ENCODE assay signal across 8 mouse cellular contexts in genomic region chr3:129969432-129970395, GRCm38 (mm10). TPM values are rescaled to one million over a fixed set of nuclear protein-coding genes. Genes with fewer than 3 reads are reported as not detected.
DNase-seq lines count a peak whose midpoint lies in the region; ATAC-seq and TF ChIP-seq lines count a peak whose summit lies in the region.

Gene Mcub, minus strand, starts transcription at chr3:129970206.

- H3K36me3 ChIP-seq in testis, adult 2 months (ENCODE audit: control insufficient read depth, insufficient read depth, low read length), result no peaks in the 10 kb centered on the region
- no peaks in the 10 kb centered on the region for H3K36me3 ChIP-seq in embryonic facial prominence, embryonic 13.5 days
- H3K36me3 ChIP-seq in heart, embryonic 15.5 days, result no peaks in the 10 kb centered on the region

- H3K27me3 ChIP-seq in testis, adult 2 months (ENCODE audit: control insufficient read depth, insufficient read depth, low read length), result no peaks in the 10 kb centered on the region
- peaks cover 39% of the 10 kb centered on the region for H3K27me3 ChIP-seq in embryonic facial prominence, embryonic 13.5 days
- H3K27me3 ChIP-seq in heart, embryonic 15.5 days, result peaks cover 21% of the 10 kb centered on the region

- peak; percentile 71; the same call in 1 of the 2 replicates for ATAC-seq in embryonic facial prominence, embryonic 13.5 days (ENCODE audit: insufficient number of reproducible peaks, insufficient read depth, low FRiP score, low TSS enrichment, low read depth)
- ATAC-seq in heart, embryonic 15.5 days (replicated peaks; ENCODE audit: insufficient number of reproducible peaks, insufficient read depth, low FRiP score, low read depth), result peak; percentile 74
- ATAC-seq in megakaryocyte, adult 5-6 weeks (ENCODE audit: poor library complexity, severe bottlenecking), result peak; percentile 85

- peaks cover 17% of the 10 kb centered on the region for H3K4me1 ChIP-seq in testis, adult 2 months (ENCODE audit: control insufficient read depth, insufficient read depth, low read length)
- H3K4me1 ChIP-seq in embryonic facial prominence, embryonic 13.5 days, result peaks cover 16% of the 10 kb centered on the region
- H3K4me1 ChIP-seq in heart, embryonic 15.5 days (replicated peaks), result peaks cover 21% of the 10 kb centered on the region

- WGBS in embryonic facial prominence, embryonic 13.5 days, result under 1% methylated on average over 62 of the region's 63 CpGs
- WGBS in heart, embryonic 15.5 days, result under 1% methylated on average over 63 of the region's 63 CpGs

- H3K4me2 ChIP-seq in embryonic facial prominence, embryonic 13.5 days, result peak within 1 kb of the TSS; percentile 99
- peak within 1 kb of the TSS; percentile 98 for H3K4me2 ChIP-seq in heart, embryonic 15.5 days

- no peak for DNase-seq in testis, postnatal 14 days (ENCODE audit: low spot score)
- DNase-seq in kidney, postnatal 14 days, result peak; percentile 46
- DNase-seq in skeletal muscle tissue, adult 2 months (ENCODE audit: low read depth, low spot score), result peak; percentile 26
- DNase-seq in layer of hippocampus, postnatal 25 days (ENCODE audit: extremely low spot score in 1 of 2, low spot score in 1 of 2), result no peak

- H3K4me3 ChIP-seq in testis, adult 2 months (ENCODE audit: control insufficient read depth, low read depth, low read length), result peak within 1 kb of the TSS; percentile 77
- peak within 1 kb of the TSS; percentile 61 for H3K4me3 ChIP-seq in embryonic facial prominence, embryonic 13.5 days
- peak within 1 kb of the TSS; percentile 76 for H3K4me3 ChIP-seq in heart, embryonic 15.5 days

- peak within 1 kb of the TSS; percentile 72 for H3K9ac ChIP-seq in embryonic facial prominence, embryonic 13.5 days
- H3K9ac ChIP-seq in heart, embryonic 15.5 days, result peak within 1 kb of the TSS; percentile 51

- TF ChIP-seq POLR2A in testis, adult 2 months (IDR thresholded peaks at IDR 0.05; ENCODE audit: control insufficient read depth, low read depth, low read length), result no peak

- no peaks in the 10 kb centered on the region for H3K9me3 ChIP-seq in embryonic facial prominence, embryonic 13.5 days
- H3K9me3 ChIP-seq in heart, embryonic 15.5 days (replicated peaks), result no peaks in the 10 kb centered on the region

- no peak for TF ChIP-seq CTCF in testis, adult 2 months (IDR thresholded peaks at IDR 0.05; ENCODE audit: control insufficient read depth, insufficient read depth, insufficient replicate concordance, low read depth, low read length)

- no peak within 1 kb of the TSS for H3K27ac ChIP-seq in testis, adult 2 months (ENCODE audit: control insufficient read depth, insufficient read depth, low read depth, low read length)
- H3K27ac ChIP-seq in embryonic facial prominence, embryonic 13.5 days, result no peak within 1 kb of the TSS
- H3K27ac ChIP-seq in heart, embryonic 15.5 days, result no peak within 1 kb of the TSS

RNA-seq across cellular contexts. Expression of gene Mcub, which starts in this region (rescaled TPM):
- 2.5 and 3.5 TPM in 2 replicates for polyA plus RNA-seq in testis, adult 2 months (2012; rRNA removed)
- 4.2 and 4.7 TPM in 2 replicates for polyA plus RNA-seq in embryonic facial prominence, embryonic 13.5 days (2015; fragmentation: Nextera tagmentation; extraction: Ambion mirVana)
- 4.4 and 9.4 TPM in 2 replicates for polyA plus RNA-seq in heart, embryonic 15.5 days (2015; fragmentation: Nextera tagmentation; extraction: Ambion mirVana)
- total RNA-seq in megakaryocyte, adult 5-6 weeks (2015), result 102 and 117 TPM in 2 replicates
- 155 and 162 TPM in 2 replicates for total RNA-seq in megakaryocyte, adult 5-6 weeks (2017)
- total RNA-seq in layer of hippocampus, postnatal 25 days (2021), result 1 to 10 TPM; 3.3 to 3.8 TPM

Comparison
In these comparisons a context has a peak if more than half of its experiments do, and no peak if none do; other contexts are left out.
1. RNA of gene Mcub (total RNA-seq): 102 to 162 TPM in megakaryocyte, adult 5-6 weeks; 3.3 to 3.8 TPM in layer of hippocampus, postnatal 25 days; every median in the first group is over 10 times any median in the second.
2. DNase-seq: peak in kidney, postnatal 14 days (single experiment) and skeletal muscle tissue, adult 2 months (single experiment); none in testis, postnatal 14 days (single experiment) and layer of hippocampus, postnatal 25 days (0 of 2).
3. Peak in every context shown above with its lines, with median percentiles within 50 percentile points of each other: H3K4me3 ChIP-seq and ATAC-seq.